Mouse (Mus musculus) testis, postnatal 14 days (tissue): Measurements from ENCODE around the gene Adap1.

ENCODE experiments used
- DNase-seq: peaks from one replicate; pipeline ENCODE4 v3.0.0; 2021; ENCODE audit warnings: low spot score

The Adap1 gene

DNA sequence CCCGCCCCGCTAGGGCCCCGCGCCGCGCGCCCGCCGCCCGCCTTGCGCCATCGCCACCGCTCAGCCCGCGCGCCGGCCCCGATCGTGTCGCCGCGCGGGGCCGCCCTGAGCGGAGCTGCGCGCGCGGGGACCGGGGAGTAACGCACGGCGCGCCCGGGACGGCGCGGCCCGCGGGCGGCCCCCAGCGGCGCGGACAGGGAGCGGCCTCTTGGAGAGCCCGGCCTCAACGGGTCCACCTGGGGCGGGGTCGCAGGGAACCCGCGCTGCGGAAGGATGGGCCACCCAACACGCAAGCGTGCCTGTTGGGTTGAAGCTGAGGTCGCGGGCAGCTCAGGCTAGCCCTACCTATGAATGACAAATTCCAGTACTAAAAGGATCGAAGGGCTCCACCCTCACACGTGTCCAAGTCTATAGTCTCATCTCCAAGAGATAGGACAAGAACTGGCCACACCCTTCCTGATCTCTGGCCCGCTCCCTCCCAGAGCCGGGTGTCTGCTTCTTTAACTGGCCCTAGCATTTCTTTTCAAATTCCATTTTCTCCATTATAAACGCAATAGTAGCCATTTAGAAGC, at the start of gene Adap1:
Gene Adap1, minus strand, starts transcription at position 228 of the 572 bp plus-strand sequence.
- DNase-seq = no peak

- no peak for DNase-seq
Measured at GRCm38 (mm10) chr5:139374841-139375240, 49.4 kb upstream of the Adap1 start.

GRCm38 (mm10) chr5:139373889-139374444, 48.5 kb upstream of the Adap1 start:
- DNase-seq = no peak

GRCm38 (mm10) chr5:139373126-139373525, 47.7 kb upstream of the Adap1 start:
- DNase-seq = no peak

- peak; percentile 90 for DNase-seq
Measured at GRCm38 (mm10) chr5:139371631-139372401, 46.4 kb upstream of the Adap1 start.

DNA sequence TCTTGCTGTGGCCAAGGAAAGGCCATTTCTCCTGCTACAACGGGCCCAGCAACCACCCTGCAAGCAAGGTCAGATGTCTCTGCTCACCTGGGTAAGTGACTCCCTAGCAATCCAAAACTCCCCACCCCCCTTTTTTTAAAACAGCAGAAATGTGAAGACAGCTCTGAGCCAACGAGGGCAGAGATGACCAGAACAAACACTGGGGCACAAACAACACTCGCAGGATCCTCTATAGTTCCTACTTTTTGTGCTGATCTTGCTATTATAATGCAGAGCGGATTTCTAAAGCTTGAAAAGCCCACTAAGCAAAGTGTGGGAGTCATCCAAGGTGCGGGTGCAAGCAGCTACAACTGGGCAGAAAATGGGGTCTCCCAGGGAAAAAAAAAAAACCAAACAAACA, 45.7 kb upstream of the Adap1 start:
- DNase-seq = no peak

DNA sequence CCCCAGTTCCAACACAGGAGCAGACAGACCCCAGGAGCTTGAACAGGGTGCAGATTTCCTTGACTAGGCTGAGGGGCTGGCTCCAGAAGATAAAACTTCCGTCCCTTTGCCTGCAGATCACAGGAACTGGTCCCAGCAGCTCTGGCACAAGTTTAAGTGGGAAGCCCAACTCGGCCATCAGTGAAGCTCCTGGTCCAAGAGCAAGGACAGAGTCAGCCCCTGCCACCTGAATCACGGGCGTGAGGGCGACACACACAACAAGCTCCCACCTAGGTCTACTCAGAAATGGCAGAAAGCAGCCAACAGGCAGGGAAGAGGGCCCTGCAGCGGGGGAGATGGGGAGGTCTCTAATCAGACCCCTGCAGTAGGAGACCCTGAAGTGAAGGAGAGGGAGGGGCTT, 44.9 kb upstream of the Adap1 start:
- DNase-seq = no peak

DNA sequence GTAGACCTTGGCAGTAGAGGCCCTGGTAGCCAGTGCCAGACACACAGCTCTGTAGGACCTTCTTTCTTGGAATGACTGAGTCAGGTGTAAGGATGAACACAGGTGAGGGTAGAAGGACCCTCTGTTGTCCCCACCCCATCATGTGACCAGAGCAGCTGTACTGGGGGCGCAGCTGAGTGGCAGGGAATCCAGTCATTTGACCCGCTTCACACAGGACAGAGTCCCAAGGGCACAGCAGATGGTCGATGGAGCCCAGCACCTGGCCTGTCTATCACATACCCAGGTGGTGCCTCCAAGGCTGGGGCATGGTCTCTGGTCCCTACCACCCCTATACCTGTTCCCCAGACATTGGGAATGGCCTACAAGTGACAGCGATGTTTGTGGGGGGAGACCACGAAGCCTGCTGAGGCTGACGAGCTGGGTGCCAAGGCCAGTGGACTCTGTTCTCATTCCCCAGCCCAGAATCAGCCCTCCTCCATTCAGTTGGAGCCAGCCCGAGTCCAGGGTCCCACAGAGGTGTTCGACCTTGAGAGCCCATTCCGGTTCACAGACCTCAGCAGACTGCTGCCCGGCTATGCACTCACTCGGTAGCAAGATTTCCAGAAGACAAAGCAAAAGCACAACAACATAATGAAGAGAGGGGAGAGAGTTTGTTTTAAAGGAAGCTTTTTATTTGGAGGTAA, 43.4 kb upstream of the Adap1 start:
- DNase-seq = no peak

- no peak for DNase-seq
Measured at GRCm38 (mm10) chr5:139367884-139368458, 42.5 kb upstream of the Adap1 start.

GRCm38 (mm10) chr5:139366484-139366883, 41.1 kb upstream of the Adap1 start:
- no peak for DNase-seq

- DNase-seq = no peak
Measured at GRCm38 (mm10) chr5:139365827-139366226, 40.4 kb upstream of the Adap1 start.

- DNase-seq = peak; percentile 56
Measured at GRCm38 (mm10) chr5:139364911-139365571, 39.6 kb upstream of the Adap1 start.

DNA sequence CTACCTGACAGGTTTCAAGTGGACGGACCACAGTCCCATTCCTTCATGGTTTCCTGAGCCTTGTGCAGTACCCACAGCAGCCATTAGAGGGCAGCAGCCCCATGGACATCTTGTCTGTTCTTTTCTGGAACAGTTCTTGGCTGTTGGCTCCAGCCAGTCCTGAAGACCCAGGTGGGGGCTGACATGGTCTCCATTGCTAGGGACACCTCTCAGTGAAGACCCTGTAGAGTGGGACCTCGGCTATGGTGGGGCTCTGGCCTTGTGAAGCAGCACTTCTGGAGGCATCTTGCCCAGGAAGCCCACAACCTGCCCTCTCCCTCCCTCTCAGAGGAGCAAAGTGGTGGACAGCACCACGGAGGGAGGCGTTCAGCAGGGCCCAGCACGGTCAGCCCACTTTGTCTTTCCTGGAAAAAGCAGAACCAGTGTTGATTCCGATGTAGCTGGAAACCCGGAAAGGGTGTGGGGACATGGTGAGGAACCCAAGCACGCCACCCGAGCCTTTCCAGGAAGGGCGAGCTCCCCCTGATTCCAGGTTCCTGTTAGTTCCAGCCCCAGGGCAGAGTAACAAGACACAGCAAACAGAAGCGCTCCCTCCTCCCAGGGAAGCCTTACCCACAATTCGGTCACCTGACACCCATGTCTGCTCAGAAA, 39.0 kb upstream of the Adap1 start:
- DNase-seq = peak; percentile 62

- DNase-seq = no peak
Measured at GRCm38 (mm10) chr5:139363858-139364257, 38.4 kb upstream of the Adap1 start.

DNA sequence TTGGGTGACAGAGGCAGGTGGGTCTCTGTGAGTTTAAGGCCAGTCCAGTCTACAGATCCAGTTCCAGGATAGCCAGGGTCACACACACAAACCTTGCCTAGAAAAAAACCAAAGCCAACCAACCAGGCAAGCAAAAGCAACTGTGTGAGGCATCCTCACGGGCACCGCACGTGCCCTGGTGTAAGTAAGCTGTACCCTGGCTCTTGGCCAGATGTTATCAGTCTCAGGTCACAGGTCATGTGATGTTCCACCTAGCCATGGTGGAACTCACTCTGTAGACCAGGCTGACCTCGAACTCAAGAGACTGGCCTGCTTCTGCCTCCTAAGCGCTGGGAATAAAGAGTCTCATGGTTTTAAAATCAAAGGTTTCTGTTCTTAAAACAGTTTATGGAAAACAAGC, 33.8 kb upstream of the Adap1 start:
- no peak for DNase-seq

- peak; percentile 64 for DNase-seq
Measured at GRCm38 (mm10) chr5:139358653-139359052, 33.2 kb upstream of the Adap1 start.

GRCm38 (mm10) chr5:139355235-139355772, 29.9 kb upstream of the Adap1 start:
- DNase-seq = peak; percentile 59

GRCm38 (mm10) chr5:139353946-139354345, 28.5 kb upstream of the Adap1 start:
- DNase-seq = no peak

GRCm38 (mm10) chr5:139353496-139353895, 28.1 kb upstream of the Adap1 start:
- DNase-seq = no peak

- DNase-seq = no peak
Measured at GRCm38 (mm10) chr5:139352317-139352716, 26.9 kb upstream of the Adap1 start, which contains the start of gene Cyp2w1. Cyp2w1 (plus strand) TSS chr5:139352617.

DNA sequence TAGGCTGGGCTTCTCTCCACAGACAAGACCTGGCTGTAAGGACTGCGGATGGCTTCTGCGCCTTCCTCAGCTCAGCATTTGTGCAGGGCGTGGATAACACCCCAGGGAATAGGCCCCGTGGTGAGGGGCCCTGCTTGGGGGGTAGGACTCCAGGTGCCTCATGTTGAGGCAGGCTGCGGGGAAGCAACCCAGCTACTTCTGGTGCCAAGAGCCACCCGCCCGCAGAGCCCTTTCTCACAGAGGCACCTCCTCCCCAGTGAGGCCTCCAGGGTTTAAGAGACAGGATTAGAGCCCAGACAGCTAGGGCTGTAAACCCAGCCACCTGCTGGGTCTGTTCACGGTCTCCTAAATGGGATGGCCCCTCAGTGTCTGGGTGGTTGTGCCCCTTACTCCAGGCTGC, 26.2 kb upstream of the Adap1 start:
- no peak for DNase-seq
